Mouse (Mus musculus): ENCODE results near the gene Mrpl3. TPM values are rescaled to one million over a fixed set of nuclear protein-coding genes. Genes with fewer than 3 reads are reported as not detected.
"Not testable (repeated sequence)": the region's sequence is repeated elsewhere in the genome, so short reads cannot be mapped to it uniquely, and the experiment has no call there.

Gene Mrpl3
- total and polyA plus RNA-seq, 2 experiments from 2014 or later: 96.7 to 107 TPM

DNA sequence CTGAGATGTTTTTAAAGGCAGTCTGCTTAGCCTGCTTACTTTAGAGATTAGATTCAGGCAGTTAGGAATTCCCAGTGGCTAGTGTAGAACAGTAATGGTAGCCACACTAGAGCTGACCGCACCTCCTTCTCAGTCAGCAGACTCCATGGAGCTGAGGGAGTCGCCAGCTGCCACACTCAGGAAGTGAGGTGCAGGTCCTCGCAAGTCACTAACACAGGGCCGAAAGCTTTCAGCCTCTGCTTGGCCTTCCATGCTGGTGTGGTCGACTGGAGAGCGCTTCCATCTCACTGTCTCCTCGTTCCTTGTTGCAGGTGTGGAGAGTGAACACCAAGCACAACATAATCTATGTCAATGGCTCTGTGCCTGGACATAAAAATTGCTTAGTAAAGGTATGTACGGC lies 21.8 kb downstream of the Mrpl3 start:
- no peak overlapping the region for H3K9ac ChIP-seq
- H3K27me3 ChIP-seq (ENCODE audit: insufficient read depth, low read length): no peaks in the 10 kb centered on the region
- WGBS: 88% methylated on average over 8 of the region's 8 CpGs
- H3K4me3 ChIP-seq (ENCODE audit: low read depth, low read length): no peak overlapping the region
- H3K4me1 ChIP-seq (ENCODE audit: insufficient read depth): no peaks in the 10 kb centered on the region
- ATAC-seq (no peak), DNase-seq (no peak)
- H3K36me3 ChIP-seq (ENCODE audit: insufficient read depth): peaks cover 61% of the 10 kb centered on the region
- TF ChIP-seq CTCF (IDR thresholded peaks at IDR 0.05; ENCODE audit: low read depth): no peak
- H3K4me2 ChIP-seq (ENCODE audit: low read depth): no peak overlapping the region
- no peak overlapping the region for H3K27ac ChIP-seq (ENCODE audit: low read depth, low read length)
- H3K9me3 ChIP-seq (ENCODE audit: low read length): no peaks in the 10 kb centered on the region

DNA sequence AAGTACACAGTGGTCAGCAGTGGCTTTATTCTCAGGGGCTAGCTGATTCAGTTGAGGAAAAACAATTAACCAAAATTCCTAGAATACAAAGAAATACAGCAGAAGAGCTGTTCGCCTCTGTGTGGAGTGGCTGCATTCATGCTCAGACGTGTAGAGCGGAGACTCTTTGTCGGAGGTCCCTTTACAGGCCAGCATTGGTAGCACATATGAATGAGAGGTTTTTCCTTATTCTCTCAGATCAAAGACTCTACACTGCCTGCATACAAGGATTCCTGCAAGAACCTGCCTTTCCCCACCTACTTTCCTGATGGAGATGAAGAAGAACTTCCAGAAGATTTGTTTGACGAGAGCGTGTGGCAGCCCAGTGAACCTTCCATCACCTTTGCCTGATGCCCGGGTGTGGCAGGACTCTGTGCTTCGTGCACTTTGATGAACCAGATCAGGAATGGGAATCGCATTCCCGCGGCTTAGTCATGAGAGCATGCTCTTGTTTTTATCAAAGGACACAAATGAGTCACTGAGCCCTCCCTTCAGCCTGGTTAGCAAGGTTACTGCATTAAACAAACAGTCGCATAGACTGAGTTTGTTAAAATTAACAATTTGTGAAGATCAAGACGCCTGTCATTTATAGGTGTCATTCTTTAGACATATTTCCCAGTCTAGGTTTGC lies 23.9 kb downstream of the Mrpl3 start:
- no peak for DNase-seq
- no peak for ATAC-seq
- Histone ChIP-seq H3K27ac (ENCODE audit: low read depth, low read length) (no peak overlapping the region), H3K4me1 (ENCODE audit: insufficient read depth) (no peaks in the 10 kb centered on the region), H3K9ac (no peak overlapping the region), H3K4me3 (ENCODE audit: low read depth, low read length) (no peak overlapping the region), H3K9me3 (ENCODE audit: low read length) (no peaks in the 10 kb centered on the region), H3K4me2 (ENCODE audit: low read depth) (no peak overlapping the region), H3K36me3 (ENCODE audit: insufficient read depth) (peaks cover 50% of the 10 kb centered on the region), H3K27me3 (ENCODE audit: insufficient read depth, low read length) (no peaks in the 10 kb centered on the region)
- WGBS: 90% methylated on average over 13 of the region's 13 CpGs
- no peak for TF ChIP-seq CTCF (IDR thresholded peaks at IDR 0.05; ENCODE audit: low read depth)

DNA sequence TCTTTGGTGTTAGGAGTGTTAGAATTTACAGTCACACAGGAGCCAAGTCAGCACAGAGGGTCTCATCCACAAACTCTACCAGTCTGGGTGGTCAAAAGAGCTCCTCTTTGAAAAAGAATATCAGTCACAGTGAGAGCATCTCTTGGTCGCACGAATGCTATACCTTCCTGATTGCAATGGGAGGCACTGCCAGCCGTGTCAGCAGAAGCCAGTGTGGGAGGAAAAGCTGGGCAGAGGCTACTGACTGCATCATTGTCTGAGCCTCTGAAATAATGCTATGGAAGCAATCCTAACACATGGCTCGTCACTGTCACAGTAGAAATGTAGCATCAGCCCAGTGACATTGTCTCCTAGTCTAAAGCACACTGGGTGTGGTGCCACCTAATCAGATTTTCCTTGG lies 25.4 kb downstream of the Mrpl3 start:
- Histone ChIP-seq H3K4me1 (ENCODE audit: insufficient read depth) (no peaks in the 10 kb centered on the region), H3K36me3 (ENCODE audit: insufficient read depth) (peaks cover 35% of the 10 kb centered on the region), H3K4me2 (ENCODE audit: low read depth) (no peak overlapping the region), H3K9ac (no peak overlapping the region), H3K4me3 (ENCODE audit: low read depth, low read length) (no peak overlapping the region), H3K27me3 (ENCODE audit: insufficient read depth, low read length) (no peaks in the 10 kb centered on the region), H3K9me3 (ENCODE audit: low read length) (no peaks in the 10 kb centered on the region), H3K27ac (ENCODE audit: low read depth, low read length) (no peak overlapping the region)
- 88% methylated on average over 4 of the region's 4 CpGs for WGBS
- DNase-seq (no peak), ATAC-seq (no peak)
- TF ChIP-seq CTCF (IDR thresholded peaks at IDR 0.05; ENCODE audit: low read depth): no peak

GRCm38 (mm10) chr9:105080246-105080645 lies 27.2 kb downstream of the Mrpl3 start:
- DNase-seq: no peak
- H3K4me2 ChIP-seq (ENCODE audit: low read depth): no peak overlapping the region
- 90% methylated on average over 3 of the region's 3 CpGs for WGBS
- TF ChIP-seq CTCF (IDR thresholded peaks at IDR 0.05; ENCODE audit: low read depth): no peak
- no peak overlapping the region for H3K9ac ChIP-seq
- H3K27me3 ChIP-seq (ENCODE audit: insufficient read depth, low read length): no peaks in the 10 kb centered on the region
- ATAC-seq: no peak
- H3K4me3 ChIP-seq (ENCODE audit: low read depth, low read length): no peak overlapping the region
- H3K4me1 ChIP-seq (ENCODE audit: insufficient read depth): no peaks in the 10 kb centered on the region
- no peak overlapping the region for H3K27ac ChIP-seq (ENCODE audit: low read depth, low read length)
- H3K36me3 ChIP-seq (ENCODE audit: insufficient read depth): peaks cover 21% of the 10 kb centered on the region
- H3K9me3 ChIP-seq (ENCODE audit: low read length): no peaks in the 10 kb centered on the region

- no peaks in the 10 kb centered on the region for H3K4me1 ChIP-seq (ENCODE audit: insufficient read depth)
- H3K27ac ChIP-seq (ENCODE audit: low read depth, low read length): no peak overlapping the region
- 74% methylated on average over 15 of the region's 15 CpGs for WGBS
- H3K36me3 ChIP-seq (ENCODE audit: insufficient read depth): no peaks in the 10 kb centered on the region
- no peak overlapping the region for H3K9ac ChIP-seq
- no peak for TF ChIP-seq CTCF (IDR thresholded peaks at IDR 0.05; ENCODE audit: low read depth)
- no peak overlapping the region for H3K4me2 ChIP-seq (ENCODE audit: low read depth)
- H3K27me3 ChIP-seq (ENCODE audit: insufficient read depth, low read length): no peaks in the 10 kb centered on the region
- no peak overlapping the region for H3K4me3 ChIP-seq (ENCODE audit: low read depth, low read length)
- DNase-seq: no peak
- no peak for ATAC-seq
- H3K9me3 ChIP-seq (ENCODE audit: low read length): no peaks in the 10 kb centered on the region
These were observed 48.0 kb downstream of the Mrpl3 start for GRCm38 (mm10) chr9:105100807-105101570.

- TF ChIP-seq CTCF (IDR thresholded peaks at IDR 0.05; ENCODE audit: low read depth): no peak
These were observed 48.9 kb downstream of the Mrpl3 start for GRCm38 (mm10) chr9:105101911-105102310.

GRCm38 (mm10) chr9:105103893-105104292 lies 50.9 kb downstream of the Mrpl3 start:
- Histone ChIP-seq H3K4me3 (ENCODE audit: low read depth, low read length) (no peak overlapping the region), H3K9me3 (ENCODE audit: low read length) (no peaks in the 10 kb centered on the region), H3K27me3 (ENCODE audit: insufficient read depth, low read length) (no peaks in the 10 kb centered on the region), H3K4me1 (ENCODE audit: insufficient read depth) (no peaks in the 10 kb centered on the region), H3K36me3 (ENCODE audit: insufficient read depth) (no peaks in the 10 kb centered on the region), H3K27ac (ENCODE audit: low read depth, low read length) (no peak overlapping the region), H3K4me2 (ENCODE audit: low read depth) (no peak overlapping the region), H3K9ac (no peak overlapping the region)
- WGBS: 78% methylated on average over 5 of the region's 5 CpGs
- TF ChIP-seq CTCF (IDR thresholded peaks at IDR 0.05; ENCODE audit: low read depth): no peak
- DNase-seq (no peak), ATAC-seq (no peak)

More at GRCm38 (mm10) chr9:105101911-105102310, 48.9 kb downstream of the Mrpl3 start:
- H3K9ac ChIP-seq: no peak overlapping the region
- H3K27me3 ChIP-seq (ENCODE audit: insufficient read depth, low read length): no peaks in the 10 kb centered on the region
- H3K36me3 ChIP-seq (ENCODE audit: insufficient read depth): no peaks in the 10 kb centered on the region
- ATAC-seq (no peak), DNase-seq (no peak)
- no peaks in the 10 kb centered on the region for H3K9me3 ChIP-seq (ENCODE audit: low read length)
- H3K4me3 ChIP-seq (ENCODE audit: low read depth, low read length): no peak overlapping the region
- H3K4me2 ChIP-seq (ENCODE audit: low read depth): no peak overlapping the region
- WGBS: 54% methylated on average over 1 of the region's 1 CpGs
- no peak overlapping the region for H3K27ac ChIP-seq (ENCODE audit: low read depth, low read length)
- H3K4me1 ChIP-seq (ENCODE audit: insufficient read depth): no peaks in the 10 kb centered on the region

- H3K4me2 ChIP-seq (ENCODE audit: low read depth); H3K27me3 ChIP-seq (ENCODE audit: insufficient read depth, low read length); H3K27ac ChIP-seq (ENCODE audit: low read depth, low read length); ATAC-seq; H3K9ac ChIP-seq; H3K36me3 ChIP-seq (ENCODE audit: insufficient read depth); H3K9me3 ChIP-seq (ENCODE audit: low read length); H3K4me1 ChIP-seq (ENCODE audit: insufficient read depth); H3K4me3 ChIP-seq (ENCODE audit: low read depth, low read length); DNase-seq: not testable (repeated sequence)
- 95% methylated on average over 3 of the region's 3 CpGs for WGBS
These were observed 72.2 kb downstream of the Mrpl3 start for GRCm38 (mm10) chr9:105125206-105125605.
